Mouse (Mus musculus): ENCODE data around the gene Amfr.

Amfr gene

GRCm38 (mm10) chr8:93929233-93929632 is 83.4 kb downstream of the Amfr start:
- DNase-seq, result no peak

GRCm38 (mm10) chr8:93925513-93925912 is 87.1 kb downstream of the Amfr start:
- no peak for DNase-seq

- DNase-seq, result no peak
Observed at GRCm38 (mm10) chr8:93923897-93924334, 88.7 kb downstream of the Amfr start.
